Mouse (Mus musculus) heart, embryonic 10.5 days (tissue): ENCODE data around the gene Mast1. TPM values are rescaled to one million over a fixed set of nuclear protein-coding genes. Genes with fewer than 3 reads are reported as not detected.

Source experiments
- DNase-seq: peaks from one replicate; pipeline ENCODE4 v3.0.0-alpha.2; 2017; ENCODE audit warnings: low spot score
- H3K27ac ChIP-seq: fragments of 300-500 bp; sonication (generic); 2 replicates; pipeline ENCODE4 v1.5.1; 2016; ENCODE audit warnings: mild to moderate bottlenecking
- H3K27me3 ChIP-seq: fragments of 300-500 bp; sonication (generic); 2 replicates; pipeline ENCODE4 v1.6.1; 2016; ENCODE audit warnings: mild to moderate bottlenecking; ENCODE audit not compliant: poor library complexity, insufficient read depth, severe bottlenecking
- H3K36me3 ChIP-seq: fragments of 300-500 bp; sonication (generic); 2 replicates; pipeline ENCODE4 v1.6.1; 2016; ENCODE audit warnings: mild to moderate bottlenecking, moderate library complexity
- H3K4me1 ChIP-seq: fragments of 300-500 bp; sonication (generic); 2 replicates; pipeline ENCODE4 v1.6.1; 2016; ENCODE audit warnings: mild to moderate bottlenecking
- H3K4me3 ChIP-seq: fragments of 300-500 bp; sonication (generic); 2 replicates; pipeline ENCODE4 v1.5.1; 2016; ENCODE audit warnings: mild to moderate bottlenecking, moderate library complexity
- H3K9me3 ChIP-seq: fragments of 300-500 bp; sonication (generic); 2 replicates; pipeline ENCODE4 v1.6.1; 2016; ENCODE audit warnings: mild to moderate bottlenecking, moderate library complexity
- whole genome bisulfite sequencing: fragments of 180-500 bp; shearing (Covaris S2); methylation state at CpG from one replicate; pipeline ENCODE4 v1.1.7; 2016; 5-methylcytosine and 5-hydroxymethylcytosine counted together
- polyA plus RNA-seq: library from polyadenylated mRNA; unstranded; fragments of >200 nt; fragmentation: Nextera tagmentation; extraction: Ambion mirVana; gene quantifications from 2 replicates; pipeline ENCODE4 v1.2.1, GENCODE M21; 2016

Mast1 gene
- polyA plus RNA-seq, 1 experiment from 2014 or later, result 0.09 TPM

DNA sequence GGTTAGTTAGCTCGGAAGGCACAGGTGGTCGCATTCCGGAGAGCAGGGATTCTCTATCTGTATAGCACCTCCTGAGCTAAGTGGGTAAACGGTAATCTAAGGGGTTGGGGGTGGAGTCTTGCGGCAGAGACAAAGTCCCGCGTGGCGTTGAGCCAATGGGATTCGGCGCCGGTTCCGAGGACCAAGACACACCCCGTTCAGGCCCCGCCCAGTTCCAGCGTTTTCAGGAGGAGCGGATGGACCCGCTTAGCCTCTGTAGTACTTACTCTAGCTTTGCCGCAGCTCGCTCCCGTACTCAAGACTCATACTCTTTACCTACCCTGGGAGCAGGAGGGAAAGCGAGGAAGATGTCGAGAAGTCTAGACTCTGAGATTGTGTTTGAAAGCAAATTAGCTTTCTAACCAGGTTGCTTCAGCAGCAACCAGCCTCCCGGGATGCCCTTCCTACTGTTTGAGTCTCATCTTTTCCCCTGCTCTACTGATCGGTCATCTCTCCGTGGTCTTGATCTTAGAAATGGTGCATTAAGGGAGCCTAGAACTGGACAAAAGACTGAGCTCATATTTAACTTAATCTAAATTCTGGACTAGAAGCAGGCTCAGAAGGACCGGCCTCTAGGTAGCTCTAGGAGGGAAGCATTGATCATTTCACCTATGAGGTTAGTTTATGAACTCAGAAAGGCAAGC, 7.5 kb upstream of the Mast1 start:
- 3% methylated on average over 26 of the region's 26 CpGs for WGBS
- peak overlapping the region; percentile 22 for H3K4me3 ChIP-seq

DNA sequence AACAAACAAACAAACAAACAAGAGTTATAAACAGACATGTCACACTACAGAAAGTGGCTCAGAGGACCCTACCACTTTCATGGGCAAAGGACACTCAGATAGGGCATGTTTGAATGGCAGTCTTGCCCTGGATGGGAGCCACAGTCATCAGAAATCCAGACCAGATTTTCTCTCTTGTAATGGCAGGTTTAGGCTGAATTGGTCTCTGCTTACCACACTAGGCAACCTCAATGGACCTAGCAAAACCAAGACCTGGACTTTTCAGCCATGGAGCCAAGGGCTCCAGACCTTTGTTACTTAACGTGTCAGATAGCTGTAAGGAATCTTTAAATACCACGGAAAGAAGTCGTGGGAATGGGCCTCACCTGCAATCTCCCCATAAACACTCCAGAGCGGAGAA, 6.5 kb upstream of the Mast1 start:
- H3K4me1 ChIP-seq, result peaks cover 18% of the 10 kb centered on the region
- no peaks in the 10 kb centered on the region for H3K36me3 ChIP-seq
- H3K9me3 ChIP-seq, result no peaks in the 10 kb centered on the region
- H3K4me3 ChIP-seq, result no peak overlapping the region
- peaks cover 85% of the 10 kb centered on the region for H3K27me3 ChIP-seq
- 22% methylated on average over 4 of the region's 4 CpGs for WGBS
- DNase-seq, result no peak
- H3K27ac ChIP-seq, result no peak overlapping the region

More for the DNA sequence above, 7.5 kb upstream of the Mast1 start:
- Histone ChIP-seq H3K27ac (no peak overlapping the region), H3K27me3 (peaks cover 83% of the 10 kb centered on the region), H3K9me3 (no peaks in the 10 kb centered on the region), H3K4me1 (peaks cover 18% of the 10 kb centered on the region), H3K36me3 (no peaks in the 10 kb centered on the region)
- DNase-seq, result no peak

DNA sequence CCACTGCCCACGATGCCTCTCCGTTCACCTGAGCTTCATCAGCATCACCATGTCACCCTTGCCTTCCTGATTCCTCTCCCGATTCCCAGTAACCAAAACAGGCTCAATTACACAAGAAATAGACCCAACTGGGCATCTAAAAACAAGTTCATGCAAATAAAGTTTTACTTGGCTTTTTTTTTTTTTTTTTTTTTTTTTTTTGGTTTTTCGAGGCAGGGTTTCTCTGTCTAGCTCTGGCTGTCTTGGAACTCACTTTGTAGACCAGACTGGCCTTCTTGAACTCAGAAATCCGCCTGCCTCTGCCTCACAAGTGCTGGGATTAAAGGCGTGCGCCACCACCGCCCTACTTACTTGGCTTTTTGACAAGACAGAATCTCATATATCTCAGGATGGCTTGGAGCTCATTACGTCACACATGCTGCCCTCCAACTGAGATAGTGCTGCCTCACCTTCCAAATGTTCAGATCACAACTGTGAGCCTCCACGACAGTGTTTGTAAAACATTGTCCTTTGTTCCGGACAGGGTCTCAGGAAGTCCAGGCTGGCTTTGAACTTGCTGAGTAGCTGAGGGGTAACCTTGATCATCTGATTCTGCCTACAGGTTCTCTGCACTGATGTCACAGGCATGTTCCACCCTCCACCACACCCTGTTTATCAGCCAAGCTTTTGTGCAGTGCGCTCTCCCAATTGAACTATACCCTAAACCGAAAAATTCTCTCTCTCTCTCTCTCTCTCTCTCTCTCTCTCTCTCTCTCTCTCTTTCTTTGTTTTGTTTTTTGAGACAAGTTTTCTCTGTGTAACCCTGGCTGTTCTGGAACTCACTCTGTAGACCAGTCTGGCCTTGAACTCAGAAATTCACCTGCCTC, 694 bp upstream of the Mast1 start:
- H3K27me3 ChIP-seq, result peaks cover 82% of the 10 kb centered on the region
- no peak for DNase-seq
- H3K9me3 ChIP-seq, result no peaks in the 10 kb centered on the region
- H3K27ac ChIP-seq, result no peak overlapping the region
- H3K4me1 ChIP-seq, result peaks cover 21% of the 10 kb centered on the region
- no peaks in the 10 kb centered on the region for H3K36me3 ChIP-seq
- 61% methylated on average over 13 of the region's 13 CpGs for WGBS
- peak overlapping the region; percentile 60 for H3K4me3 ChIP-seq

DNA sequence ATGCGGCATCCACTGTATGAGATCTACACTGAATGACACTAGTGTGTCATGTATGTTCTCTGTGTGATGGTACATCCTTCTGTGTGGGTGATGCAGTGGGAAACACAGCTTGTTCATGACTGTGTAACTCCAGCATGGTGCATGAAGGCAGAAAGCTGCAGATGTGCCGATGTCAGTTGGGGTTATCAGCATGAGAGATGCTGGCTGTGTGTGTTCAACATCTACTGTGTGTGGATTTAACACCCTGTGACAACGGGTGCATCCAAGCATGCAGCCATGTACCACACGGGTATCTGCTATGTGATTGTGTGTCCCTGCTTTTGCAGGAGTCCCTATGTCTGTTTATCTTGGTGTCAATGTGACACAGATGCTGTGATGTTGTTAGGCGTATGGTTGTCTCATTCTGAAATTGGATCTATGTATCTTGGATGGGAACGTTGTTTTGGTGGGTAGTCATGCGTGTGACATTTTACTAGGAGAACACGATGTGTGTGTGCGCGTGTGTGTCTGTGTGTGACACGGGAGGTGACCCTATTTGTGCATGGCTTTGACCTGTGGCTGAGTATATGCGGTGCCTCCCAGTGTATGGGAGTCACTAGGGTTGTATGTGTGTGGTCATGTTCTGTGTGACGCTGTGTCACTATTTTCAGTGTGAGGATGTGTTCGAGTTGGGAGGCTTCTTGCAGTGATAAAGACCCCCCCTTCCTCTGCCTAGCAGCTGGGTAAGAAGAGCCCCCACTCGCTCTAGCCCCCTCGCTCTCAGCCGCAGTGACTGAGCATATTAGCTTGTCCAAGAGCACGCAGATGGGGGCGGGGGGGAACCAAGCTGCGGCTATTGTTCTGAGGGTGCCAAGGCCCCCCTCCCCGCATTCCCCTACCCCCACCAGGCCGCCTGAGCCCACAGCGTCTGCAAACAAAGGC, 858 bp downstream of the Mast1 start:
- H3K9me3 ChIP-seq, result no peaks in the 10 kb centered on the region
- WGBS, result 26% methylated on average over 23 of the region's 23 CpGs
- H3K4me1 ChIP-seq, result peaks cover 21% of the 10 kb centered on the region
- H3K36me3 ChIP-seq, result no peaks in the 10 kb centered on the region
- no peak for DNase-seq
- H3K27me3 ChIP-seq, result peaks cover 90% of the 10 kb centered on the region
- peak overlapping the region; percentile 13; the same call in 1 of the 2 replicates for H3K27ac ChIP-seq
- peak overlapping the region; percentile 60 for H3K4me3 ChIP-seq

DNA sequence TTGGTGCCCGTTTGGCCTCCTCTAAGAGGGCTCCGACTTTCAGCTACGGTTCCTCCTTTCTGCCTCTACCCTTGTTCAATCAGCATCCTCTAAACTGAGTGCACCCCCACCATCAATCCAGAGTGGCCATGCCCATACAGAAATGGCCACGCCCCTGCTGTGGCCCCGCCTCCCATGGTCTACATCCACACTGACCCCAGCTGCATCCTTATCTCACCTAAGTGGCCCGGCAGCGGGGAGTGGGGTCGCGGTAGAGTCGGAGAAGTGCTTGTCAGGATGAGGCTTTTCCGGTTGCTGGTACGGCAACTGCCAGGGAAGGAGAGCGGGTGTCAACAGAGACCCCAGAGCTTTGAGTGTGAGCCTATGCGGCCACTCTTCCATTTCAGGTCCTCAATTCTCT, 1.7 kb downstream of the Mast1 start:
- H3K27ac ChIP-seq, result no peak overlapping the region
- no peaks in the 10 kb centered on the region for H3K9me3 ChIP-seq
- DNase-seq, result no peak
- WGBS, result 6% methylated on average over 14 of the region's 14 CpGs
- peaks cover 21% of the 10 kb centered on the region for H3K4me1 ChIP-seq
- peaks cover 92% of the 10 kb centered on the region for H3K27me3 ChIP-seq
- H3K36me3 ChIP-seq, result no peaks in the 10 kb centered on the region
- H3K4me3 ChIP-seq, result no peak overlapping the region

DNA sequence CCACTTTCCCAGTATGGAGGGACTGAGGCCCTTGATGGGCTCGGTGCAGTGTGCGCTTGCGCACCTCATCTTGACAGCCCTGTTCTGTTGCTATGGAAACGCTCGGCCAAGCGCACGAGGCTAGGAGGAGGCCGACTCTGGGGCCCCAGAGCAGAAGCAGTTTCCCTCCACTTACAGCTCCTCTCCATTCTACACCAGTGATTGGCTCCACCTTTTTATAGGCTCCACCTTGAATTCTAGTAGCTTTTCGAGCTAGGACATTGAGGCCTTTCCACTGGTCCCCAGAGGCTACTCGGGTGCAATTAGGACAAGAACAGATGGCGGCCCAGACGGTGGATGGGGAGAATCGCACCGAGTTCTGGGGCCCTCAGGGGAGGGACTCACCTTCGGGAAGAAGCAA, 2.3 kb downstream of the Mast1 start:
- 3% methylated on average over 15 of the region's 15 CpGs for WGBS
- H3K36me3 ChIP-seq, result no peaks in the 10 kb centered on the region
- H3K4me1 ChIP-seq, result peaks cover 21% of the 10 kb centered on the region
- H3K9me3 ChIP-seq, result no peaks in the 10 kb centered on the region
- H3K27ac ChIP-seq, result no peak overlapping the region
- peaks cover 95% of the 10 kb centered on the region for H3K27me3 ChIP-seq
- no peak overlapping the region for H3K4me3 ChIP-seq
- DNase-seq, result no peak

DNA sequence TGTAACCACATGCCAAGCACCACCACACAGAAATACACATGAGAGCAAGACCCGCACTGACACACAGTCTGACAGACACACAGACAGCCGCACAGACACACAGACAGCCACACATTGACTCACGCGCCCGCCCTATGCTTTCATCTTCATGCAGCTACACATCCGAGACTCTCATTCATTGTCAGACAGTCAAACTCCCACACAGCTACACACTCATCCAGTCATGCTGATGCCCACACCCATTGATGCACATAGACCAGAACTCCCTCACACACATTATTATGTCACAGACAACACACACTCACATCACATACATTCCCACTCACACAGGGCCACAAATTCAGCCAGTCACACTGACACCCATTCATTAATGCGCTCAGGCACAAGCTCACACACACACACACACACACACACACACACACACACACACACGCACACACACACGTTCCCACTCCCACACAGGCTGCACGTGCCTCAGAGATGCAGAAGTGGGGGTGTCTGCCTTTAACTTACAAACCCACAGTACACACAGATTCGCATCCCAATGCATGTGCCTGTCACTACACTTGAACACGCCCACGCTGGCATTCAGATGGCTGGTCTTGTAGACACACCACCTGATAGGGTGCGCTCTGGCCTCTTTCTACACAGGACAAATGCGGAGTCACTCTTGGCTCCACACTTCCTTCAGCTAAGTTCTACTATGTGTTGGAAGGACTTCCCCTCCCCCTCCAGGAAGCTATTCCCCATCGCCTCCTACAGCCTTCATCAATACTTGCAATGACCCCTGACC, 3.2 kb downstream of the Mast1 start:
- H3K27ac ChIP-seq, result no peak overlapping the region
- H3K27me3 ChIP-seq, result peaks cover 95% of the 10 kb centered on the region
- no peaks in the 10 kb centered on the region for H3K9me3 ChIP-seq
- WGBS, result 79% methylated on average over 16 of the region's 16 CpGs
- H3K4me3 ChIP-seq, result no peak overlapping the region
- H3K36me3 ChIP-seq, result no peaks in the 10 kb centered on the region
- H3K4me1 ChIP-seq, result peaks cover 27% of the 10 kb centered on the region
- DNase-seq, result no peak

DNA sequence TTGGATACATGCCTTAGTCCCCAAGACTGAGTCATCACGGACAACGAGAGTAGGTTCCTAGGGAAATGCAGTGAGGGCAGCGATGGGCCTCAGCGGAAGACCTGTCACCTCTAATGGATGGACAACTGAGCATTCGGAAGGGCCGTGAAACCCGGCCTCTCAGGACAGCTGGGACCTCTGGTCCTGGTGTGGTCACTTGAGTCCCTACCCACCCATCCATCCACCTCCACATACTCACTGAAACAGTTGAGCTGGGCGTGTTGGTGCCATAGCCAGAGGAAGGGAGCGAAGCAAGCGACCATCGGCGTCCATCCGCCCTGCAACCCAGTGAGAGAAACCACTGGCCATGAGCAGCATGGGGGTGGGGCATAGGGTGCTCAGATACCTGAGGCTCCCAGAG, 6.6 kb downstream of the Mast1 start:
- no peak for DNase-seq
- Histone ChIP-seq H3K27ac (no peak overlapping the region), H3K9me3 (no peaks in the 10 kb centered on the region), H3K4me3 (no peak overlapping the region), H3K4me1 (peaks cover 22% of the 10 kb centered on the region), H3K27me3 (peaks cover 90% of the 10 kb centered on the region), H3K36me3 (no peaks in the 10 kb centered on the region)
- 81% methylated on average over 13 of the region's 13 CpGs for WGBS

DNA sequence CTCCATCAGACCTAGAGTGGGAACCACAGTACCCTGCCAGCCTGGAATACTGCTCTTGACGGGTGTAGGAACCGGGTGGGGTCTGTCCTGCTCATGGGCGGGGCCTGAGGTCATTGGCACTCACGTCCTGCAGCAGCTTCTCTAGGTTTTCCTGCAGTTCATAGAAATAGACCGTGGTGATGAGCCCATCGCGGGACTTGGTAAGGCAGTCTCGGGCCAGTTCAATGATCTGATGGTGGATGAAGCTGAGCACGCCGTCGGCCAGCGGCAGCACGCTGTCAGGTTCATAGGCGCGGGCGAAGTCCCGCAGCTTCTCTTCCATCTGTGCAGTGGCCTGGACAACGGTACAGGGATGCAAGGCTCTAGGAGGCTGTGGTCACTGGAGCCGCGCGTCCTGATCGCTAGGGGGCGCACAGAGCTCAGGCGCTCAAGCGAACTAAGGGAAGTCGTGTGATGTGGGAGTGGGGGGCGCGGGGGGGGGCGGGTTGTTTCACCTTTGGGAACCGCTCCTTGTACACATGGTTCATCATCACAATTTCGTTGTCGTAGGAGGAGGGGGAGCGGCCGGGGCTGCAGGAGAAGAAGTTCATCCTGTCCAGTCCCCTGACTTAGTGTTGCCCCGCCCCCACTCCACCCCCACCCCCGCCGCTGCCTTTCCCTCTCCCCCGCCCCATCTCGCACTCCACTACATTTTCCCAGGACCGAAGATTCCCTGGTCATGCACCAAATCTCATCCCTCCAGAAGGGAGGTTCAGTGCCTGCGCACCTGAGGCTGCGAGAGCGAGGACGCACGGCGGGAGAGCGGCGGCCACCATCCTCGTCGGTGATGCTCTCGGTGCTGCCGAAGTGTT, 8.5 kb downstream of the Mast1 start:
- Histone ChIP-seq H3K27ac (no peak overlapping the region), H3K27me3 (peaks cover 88% of the 10 kb centered on the region), H3K9me3 (no peaks in the 10 kb centered on the region), H3K4me1 (peaks cover 13% of the 10 kb centered on the region), H3K36me3 (no peaks in the 10 kb centered on the region), H3K4me3 (peak overlapping the region; percentile 52)
- DNase-seq, result no peak
- WGBS, result 6% methylated on average over 46 of the region's 52 CpGs

DNA sequence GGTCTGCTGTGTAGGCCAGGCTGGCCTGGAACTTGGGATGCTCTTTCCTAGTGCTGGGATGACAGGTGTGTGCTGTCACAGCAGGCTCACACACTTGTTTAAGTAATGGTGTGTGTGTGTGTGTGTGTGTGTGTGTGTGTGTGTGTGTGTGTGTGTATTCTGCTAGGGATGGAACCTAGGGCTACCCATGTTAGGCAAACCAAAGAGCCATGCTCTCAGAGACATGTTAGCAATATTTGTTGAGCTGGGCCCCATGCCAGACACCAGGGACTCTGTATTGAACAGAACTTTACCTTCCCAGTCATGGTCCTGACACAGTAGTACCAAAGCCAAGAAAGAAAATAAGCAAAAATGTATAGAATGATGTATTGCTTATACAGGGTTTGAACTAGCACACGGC, 9.6 kb downstream of the Mast1 start:
- Histone ChIP-seq H3K4me3 (no peak overlapping the region), H3K27ac (no peak overlapping the region), H3K4me1 (peaks cover 13% of the 10 kb centered on the region), H3K9me3 (no peaks in the 10 kb centered on the region), H3K36me3 (no peaks in the 10 kb centered on the region), H3K27me3 (peaks cover 85% of the 10 kb centered on the region)
- no peak for DNase-seq
- 61% methylated on average over 1 of the region's 1 CpGs for WGBS

DNA sequence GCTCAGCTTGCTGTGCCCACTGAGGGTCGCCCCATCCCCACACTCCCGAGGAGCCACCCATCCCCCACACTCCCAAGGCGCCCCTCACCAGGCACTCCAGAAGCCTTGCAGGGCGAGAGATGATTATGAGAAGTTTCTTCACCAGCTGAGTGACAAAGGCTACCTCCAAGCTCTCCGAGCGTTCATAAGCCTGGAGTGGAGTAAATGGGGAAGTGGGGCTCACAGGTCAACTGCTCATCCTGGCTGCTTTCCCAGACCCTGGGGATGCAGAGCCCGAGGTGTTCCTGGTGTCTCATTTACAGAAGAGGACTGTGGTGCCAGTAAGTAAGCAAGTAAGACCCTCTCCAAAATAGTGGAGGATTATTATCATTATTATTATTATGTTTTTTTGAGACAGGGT, 11.6 kb downstream of the Mast1 start:
- Histone ChIP-seq H3K27me3 (peaks cover 70% of the 10 kb centered on the region), H3K36me3 (no peaks in the 10 kb centered on the region), H3K9me3 (no peaks in the 10 kb centered on the region), H3K4me1 (peaks cover 13% of the 10 kb centered on the region), H3K4me3 (no peak overlapping the region), H3K27ac (no peak overlapping the region)
- no peak for DNase-seq
- WGBS, result 64% methylated on average over 7 of the region's 7 CpGs
